In genomic region chr2:26498694-26499093, GRCm38 (mm10) we compare ENCODE assay signal across 10 mouse cellular contexts. TPM values are rescaled to one million over a fixed set of nuclear protein-coding genes. Genes with fewer than 3 reads are reported as not detected.
DNase-seq lines count a peak whose midpoint lies in the region; ATAC-seq and TF ChIP-seq lines count a peak whose summit lies in the region.
"Had no signal": no experiment of that assay in that cellular context is flagged by ENCODE, and none has a peak within 500 bp of the region (broad histone marks: within the 10 kb centered on the region; RNA-seq: fewer than 3 reads in every experiment).

No protein-coding gene starts in this region.

- peaks cover 48% of the 10 kb centered on the region for H3K36me3 ChIP-seq in forebrain, embryonic 13.5 days (ENCODE audit: poor library complexity, severe bottlenecking)
- H3K36me3 ChIP-seq in hindbrain, embryonic 13.5 days, result no peaks in the 10 kb centered on the region
- no peaks in the 10 kb centered on the region for H3K36me3 ChIP-seq in midbrain, embryonic 14.5 days (ENCODE audit: control insufficient read depth, insufficient read depth, low read length)

- H3K9ac ChIP-seq in forebrain, embryonic 13.5 days, result 0 out of 2 replicates have a peak overlapping the region, but pooled peaks have one; percentile 60
- 0 out of 2 replicates have a peak overlapping the region, but pooled peaks have one; percentile 52 for H3K9ac ChIP-seq in hindbrain, embryonic 13.5 days
- H3K9ac ChIP-seq in midbrain, embryonic 14.5 days (replicated peaks; ENCODE audit: low read length), result no peak overlapping the region

- WGBS in forebrain, embryonic 13.5 days, result 68% methylated on average over 8 of the region's 8 CpGs
- WGBS in hindbrain, embryonic 13.5 days, result 60% methylated on average over 8 of the region's 8 CpGs
- WGBS in midbrain, embryonic 14.5 days, result 69% methylated on average over 8 of the region's 8 CpGs

- peaks cover 4% of the 10 kb centered on the region; the same call in 1 of the 2 replicates for H3K27me3 ChIP-seq in forebrain, embryonic 13.5 days
- H3K27me3 ChIP-seq in hindbrain, embryonic 13.5 days, result peaks cover 14% of the 10 kb centered on the region
- peaks cover 7% of the 10 kb centered on the region; the same call in 1 of the 2 replicates for H3K27me3 ChIP-seq in midbrain, embryonic 14.5 days (ENCODE audit: control insufficient read depth, insufficient read depth, low read length)

- peak overlapping the region; percentile 76 for H3K4me2 ChIP-seq in forebrain, embryonic 13.5 days
- peak overlapping the region; percentile 85 for H3K4me2 ChIP-seq in hindbrain, embryonic 13.5 days
- H3K4me2 ChIP-seq in midbrain, embryonic 14.5 days (ENCODE audit: low read length), result peak overlapping the region; percentile 88

- peak overlapping the region; percentile 8; the same call in 1 of the 2 replicates for H3K4me3 ChIP-seq in layer of hippocampus, adult 2 months
- no peak overlapping the region for H3K4me3 ChIP-seq in forebrain, embryonic 13.5 days
- no peak overlapping the region for H3K4me3 ChIP-seq in hindbrain, embryonic 13.5 days
- H3K4me3 ChIP-seq in midbrain, embryonic 14.5 days (replicated peaks; ENCODE audit: low read depth, low read length), result no peak overlapping the region; the same call in 1 of the 2 replicates

- H3K9me3 ChIP-seq in forebrain, embryonic 13.5 days (replicated peaks), result no peaks in the 10 kb centered on the region
- H3K9me3 ChIP-seq in hindbrain, embryonic 13.5 days, result no peaks in the 10 kb centered on the region
- H3K9me3 ChIP-seq in midbrain, embryonic 14.5 days (ENCODE audit: control insufficient read depth, low read length), result no peaks in the 10 kb centered on the region

- H3K27ac ChIP-seq in layer of hippocampus, adult 2 months, result peak overlapping the region; percentile 93
- peak overlapping the region; percentile 98 for H3K27ac ChIP-seq in forebrain, embryonic 13.5 days
- peak overlapping the region; percentile 89 for H3K27ac ChIP-seq in hindbrain, embryonic 13.5 days
- 0 out of 2 replicates have a peak overlapping the region, but pooled peaks have one; percentile 80 for H3K27ac ChIP-seq in midbrain, embryonic 14.5 days (replicated peaks; ENCODE audit: low read depth, low read length)

- no peak for TF ChIP-seq CTCF in layer of hippocampus, adult 2 months (conservative IDR thresholded peaks at IDR 0.05)

- no peak for ATAC-seq in forebrain, embryonic 13.5 days
- ATAC-seq in hindbrain, embryonic 13.5 days (ENCODE audit: low FRiP score), result no peak
- ATAC-seq in midbrain, embryonic 14.5 days (ENCODE audit: low FRiP score, low TSS enrichment), result no peak

- peaks cover 98% of the 10 kb centered on the region for H3K4me1 ChIP-seq in forebrain, embryonic 13.5 days
- peaks cover 99% of the 10 kb centered on the region for H3K4me1 ChIP-seq in hindbrain, embryonic 13.5 days (replicated peaks)
- H3K4me1 ChIP-seq in midbrain, embryonic 14.5 days (ENCODE audit: control insufficient read depth, insufficient read depth, low read length), result peaks cover 93% of the 10 kb centered on the region

- DNase-seq in layer of hippocampus, adult 2 months (ENCODE audit: low spot score in 2 of 2), result no peak
- no peak for DNase-seq in layer of hippocampus, postnatal 36 days
- DNase-seq in midbrain, embryonic 14.5 days, result no peak
- no peak for DNase-seq in ovary, postnatal 10 days (ENCODE audit: low spot score)
- DNase-seq in spleen, adult 12 weeks (ENCODE audit: low spot score), result no peak
- DNase-seq: embryo, embryonic 11 days; gastrocnemius, postnatal 25 days had no signal

RNA-seq across cellular contexts. Expression of gene Notch1, which starts 17.8 kb away (rescaled TPM):
- 10 to 100 TPM; 32.7 to 35.7 TPM for total RNA-seq in layer of hippocampus, adult 2 months (2021)
- total RNA-seq in layer of hippocampus, postnatal 36 days (2021), result 10 to 100 TPM; 30.4 to 31.4 TPM
- 28.1 and 32.8 TPM in 2 replicates for polyA plus RNA-seq in forebrain, embryonic 13.5 days (2015; fragmentation: Nextera tagmentation; extraction: Ambion mirVana)
- polyA plus RNA-seq in hindbrain, embryonic 13.5 days (2015; fragmentation: Nextera tagmentation; extraction: Ambion mirVana), result 17.5 and 19.2 TPM in 2 replicates
- polyA plus RNA-seq in midbrain, embryonic 14.5 days (2014; fragmentation: Nextera tagmentation; extraction: Ambion mirVana), result 22.0 and 33.9 TPM in 2 replicates
- total RNA-seq: MEL had no signal

RNA-seq across cellular contexts. Expression of gene Sec16a, which starts 53.7 kb away (rescaled TPM):
- 10 to 100 TPM; 49.3 to 51.3 TPM for total RNA-seq in layer of hippocampus, adult 2 months (2021)
- total RNA-seq in layer of hippocampus, postnatal 36 days (2021), result 10 to 100 TPM; 52.9 to 57.5 TPM
- 16.9 and 22.5 TPM in 2 replicates for polyA plus RNA-seq in forebrain, embryonic 13.5 days (2015; fragmentation: Nextera tagmentation; extraction: Ambion mirVana)
- 18.3 and 18.5 TPM in 2 replicates for polyA plus RNA-seq in hindbrain, embryonic 13.5 days (2015; fragmentation: Nextera tagmentation; extraction: Ambion mirVana)
- polyA plus RNA-seq in midbrain, embryonic 14.5 days (2014; fragmentation: Nextera tagmentation; extraction: Ambion mirVana), result 24.3 and 32.4 TPM in 2 replicates
